Mouse (Mus musculus) thymus, postnatal 14 days (tissue): ENCODE data around the gene Enah.
A peak's percentile ranks its signal among the peaks of the same experiment; 100 is the strongest.

ENCODE experiments used
- DNase-seq: peaks from one replicate; pipeline ENCODE4 v3.0.0; 2021

Gene Enah

DNA sequence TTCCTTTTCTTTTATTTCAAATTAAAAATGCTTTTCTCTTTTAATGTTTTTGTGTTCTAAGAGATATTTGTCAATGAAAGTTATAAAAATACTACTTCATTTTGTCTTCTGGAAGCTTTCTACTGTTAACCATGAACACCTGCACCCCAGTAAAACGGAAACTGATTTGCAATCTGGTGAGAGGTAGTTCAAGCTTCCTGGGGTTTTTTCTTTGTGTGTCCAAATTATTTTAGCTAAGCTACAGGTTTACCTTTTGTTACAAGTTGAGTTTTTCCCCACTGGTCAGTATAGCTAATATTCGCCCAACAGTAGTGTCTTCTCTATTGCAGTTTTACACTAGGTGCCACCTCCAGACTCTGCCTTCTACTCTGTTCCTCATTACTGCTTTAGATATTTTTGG, 62.1 kb downstream of the Enah start:
- DNase-seq: no peak

DNA sequence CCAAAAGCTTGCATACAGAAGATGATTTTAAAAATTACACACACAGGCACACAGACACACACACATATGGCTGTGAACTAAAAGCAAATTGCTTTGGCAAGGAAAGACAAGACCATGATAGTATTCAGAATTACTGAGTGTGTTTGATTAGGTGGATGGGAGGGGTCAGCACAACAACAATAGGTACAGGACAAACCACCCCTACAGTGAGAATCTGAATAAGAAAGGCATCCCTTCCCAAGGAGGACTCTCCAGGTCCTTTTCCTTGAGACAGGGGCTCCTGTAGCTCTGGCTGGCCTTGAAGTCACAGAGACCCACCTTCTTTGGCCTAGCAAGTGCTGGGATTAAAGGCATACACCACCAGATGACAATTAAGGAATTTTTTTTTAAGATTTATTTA, 66.2 kb downstream of the Enah start:
- DNase-seq: no peak

DNA sequence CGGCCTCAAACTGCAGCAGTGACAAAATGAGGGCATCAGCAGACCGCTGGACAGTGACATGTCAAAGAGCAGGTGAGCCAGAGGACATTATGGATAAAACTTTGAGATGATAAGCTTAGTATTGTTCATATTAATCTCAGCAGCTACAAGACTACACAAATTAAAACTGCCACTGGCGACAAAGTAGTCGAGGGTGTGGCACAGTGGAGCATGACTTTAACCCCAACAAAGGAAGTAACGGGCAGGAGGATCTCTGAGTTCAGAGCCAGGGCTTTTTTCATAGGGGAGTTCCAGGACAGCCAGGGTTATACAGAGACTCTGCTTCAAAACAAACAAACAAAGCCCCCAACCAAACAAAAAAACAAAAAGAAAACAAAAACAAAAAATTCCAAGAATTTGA, 68.5 kb downstream of the Enah start:
- DNase-seq: no peak

DNA sequence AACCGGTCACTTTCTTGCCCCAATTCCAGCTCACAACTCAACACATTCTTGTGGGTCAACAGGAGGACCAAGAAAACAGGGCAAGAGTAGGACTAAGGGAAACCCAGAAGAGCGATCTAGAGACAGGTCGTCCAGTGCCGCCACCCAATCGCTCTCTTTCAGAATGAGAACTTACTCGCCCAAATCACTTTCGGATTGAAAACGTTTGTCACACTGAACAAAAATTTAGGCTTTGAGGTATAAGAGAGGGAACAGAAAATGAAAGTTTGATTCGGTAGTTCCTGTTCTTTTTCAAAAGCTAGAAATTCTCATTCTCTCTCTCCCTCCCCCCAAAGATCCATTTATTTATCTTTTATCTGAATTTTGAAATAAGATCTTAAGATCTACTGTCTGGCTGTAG, 69.1 kb downstream of the Enah start:
- DNase-seq: no peak

DNA sequence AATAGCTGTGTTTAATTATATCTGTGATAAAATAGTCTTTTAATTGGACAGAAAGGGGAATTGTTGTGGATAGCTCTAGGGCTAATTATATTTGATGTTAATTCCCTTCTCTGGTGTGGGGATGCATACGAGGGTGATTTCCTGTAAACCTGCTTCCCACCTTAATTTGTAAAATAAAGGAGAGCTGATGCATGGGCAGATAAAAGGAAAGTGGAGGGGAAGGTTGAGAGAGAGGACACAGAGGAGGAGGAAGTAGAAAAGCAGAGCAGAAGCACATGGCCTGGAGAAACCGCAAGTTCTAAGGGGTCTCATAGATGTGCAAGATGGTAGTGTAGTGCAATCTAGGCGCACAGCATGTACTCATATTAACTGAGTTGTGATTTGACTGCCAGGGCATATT, 71.6 kb downstream of the Enah start:
- DNase-seq: no peak

- no peak for DNase-seq
These were observed 82.7 kb downstream of the Enah start for GRCm38 (mm10) chr1:181937064-181937463.

GRCm38 (mm10) chr1:181928388-181928787, 91.4 kb downstream of the Enah start:
- no peak for DNase-seq

GRCm38 (mm10) chr1:181923384-181923783, 96.4 kb downstream of the Enah start:
- no peak for DNase-seq

DNA sequence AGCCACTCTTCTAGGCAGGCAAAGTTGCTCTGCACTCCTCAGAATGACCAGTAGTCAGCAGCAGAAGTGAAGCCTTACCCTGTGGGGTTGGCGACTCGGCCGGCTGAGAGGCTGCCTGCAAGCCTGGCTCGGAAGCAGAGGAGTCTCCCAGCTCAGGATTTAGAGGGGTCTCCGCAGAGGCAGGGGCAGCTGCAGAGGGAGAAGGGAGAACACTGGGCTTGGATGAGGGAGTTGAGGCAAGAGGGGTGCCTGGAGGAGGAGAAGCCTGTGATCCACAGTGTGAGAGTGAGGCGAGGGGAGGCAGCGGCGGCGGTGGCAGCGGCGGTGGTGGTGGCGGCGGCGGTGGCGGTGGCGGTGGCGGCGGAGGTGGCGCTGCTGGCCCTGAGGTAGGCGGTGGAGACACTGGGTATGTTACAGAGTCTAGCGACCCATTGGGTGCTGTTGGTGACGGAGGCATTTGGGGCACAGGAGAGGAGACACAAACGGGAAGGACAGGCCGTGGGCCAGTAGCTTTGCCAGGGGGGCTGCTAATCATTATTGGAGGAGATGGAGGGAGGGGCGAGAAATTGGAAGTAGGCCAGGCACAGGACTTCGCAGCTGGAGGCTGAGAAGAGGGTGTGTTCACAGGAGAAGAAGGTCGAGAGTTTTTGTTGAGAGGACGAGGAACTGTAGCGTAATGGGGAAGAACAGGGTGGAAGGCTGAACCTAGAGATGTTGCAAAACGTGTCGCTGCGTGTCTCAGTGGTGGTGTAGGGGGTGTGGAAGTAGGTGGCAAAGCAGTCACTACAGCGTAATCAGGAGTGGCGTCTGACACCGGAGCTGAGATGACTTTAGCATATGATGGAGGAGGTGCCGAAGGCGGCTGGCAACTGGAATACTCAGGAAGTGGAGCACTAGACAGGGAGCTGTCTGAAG, 98.0 kb downstream of the Enah start:
- peak; percentile 20 for DNase-seq

DNA sequence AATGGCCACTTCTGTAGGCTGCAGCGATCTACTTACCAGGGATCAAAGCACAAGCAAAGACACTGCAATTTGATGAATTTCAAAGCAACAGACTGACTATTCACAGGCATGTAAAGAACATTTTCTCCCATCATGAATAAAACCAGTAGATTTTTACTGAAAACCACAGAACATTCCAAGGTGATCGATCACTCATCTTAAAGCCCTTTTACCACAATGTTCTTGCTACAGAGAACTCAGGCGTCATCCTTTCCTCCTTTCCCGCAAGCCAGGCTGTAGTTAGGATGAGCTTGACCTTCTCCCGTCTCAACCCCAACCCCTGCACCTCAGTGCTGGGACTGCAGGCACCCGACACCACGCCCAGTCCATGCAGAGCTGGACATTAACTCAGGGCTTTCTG, 107.9 kb downstream of the Enah start:
- no peak for DNase-seq

- no peak for DNase-seq
These were observed 118.0 kb downstream of the Enah start for GRCm38 (mm10) chr1:181901706-181902373.

- DNase-seq: no peak
These were observed 118.9 kb downstream of the Enah start for GRCm38 (mm10) chr1:181900846-181901245.

GRCm38 (mm10) chr1:181898961-181899360, 120.8 kb downstream of the Enah start:
- no peak for DNase-seq

GRCm38 (mm10) chr1:181896991-181897390, 122.8 kb downstream of the Enah start:
- DNase-seq: no peak

- no peak for DNase-seq
These were observed 126.1 kb downstream of the Enah start for GRCm38 (mm10) chr1:181893721-181894120.

DNA sequence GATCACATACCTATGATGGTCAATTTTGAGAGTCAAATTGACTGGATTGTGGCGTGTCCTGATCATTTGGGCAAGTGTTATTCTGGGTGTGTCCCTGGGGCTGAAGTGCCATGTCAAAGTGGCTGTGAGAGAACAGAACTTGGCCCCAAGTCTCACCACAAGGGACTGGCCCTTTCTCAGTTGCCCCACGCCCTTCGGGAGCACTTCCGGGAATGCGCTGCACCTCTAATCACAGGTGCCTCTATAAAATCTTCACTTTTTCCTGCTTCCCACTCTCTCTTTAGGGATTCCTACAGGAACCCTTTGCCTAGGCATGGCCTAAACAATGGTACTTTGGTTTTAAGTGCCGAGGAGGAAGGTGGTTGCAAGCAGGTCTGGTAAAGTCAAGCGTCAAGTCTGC, 130.1 kb downstream of the Enah start:
- no peak for DNase-seq

DNA sequence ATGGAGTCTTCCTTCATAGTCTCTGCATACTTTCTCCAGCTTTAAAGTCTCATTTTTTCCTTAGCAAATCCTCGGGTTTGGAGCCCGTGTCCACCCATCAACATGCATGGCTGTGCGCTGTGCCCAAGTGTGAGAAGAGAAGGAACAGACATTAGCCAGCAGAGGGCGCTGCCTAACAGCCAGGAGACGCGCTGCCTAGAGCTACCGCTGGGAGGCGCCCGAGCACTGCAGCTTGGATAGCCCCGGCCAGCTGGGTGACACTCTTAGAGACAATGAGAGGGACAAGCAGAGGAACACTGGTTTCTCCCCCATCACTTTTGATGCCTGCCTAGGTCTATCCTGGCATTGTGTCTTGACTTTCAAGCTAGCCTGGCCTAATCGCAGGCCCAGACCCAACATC, 131.0 kb downstream of the Enah start:
- peak; percentile 89 for DNase-seq

DNA sequence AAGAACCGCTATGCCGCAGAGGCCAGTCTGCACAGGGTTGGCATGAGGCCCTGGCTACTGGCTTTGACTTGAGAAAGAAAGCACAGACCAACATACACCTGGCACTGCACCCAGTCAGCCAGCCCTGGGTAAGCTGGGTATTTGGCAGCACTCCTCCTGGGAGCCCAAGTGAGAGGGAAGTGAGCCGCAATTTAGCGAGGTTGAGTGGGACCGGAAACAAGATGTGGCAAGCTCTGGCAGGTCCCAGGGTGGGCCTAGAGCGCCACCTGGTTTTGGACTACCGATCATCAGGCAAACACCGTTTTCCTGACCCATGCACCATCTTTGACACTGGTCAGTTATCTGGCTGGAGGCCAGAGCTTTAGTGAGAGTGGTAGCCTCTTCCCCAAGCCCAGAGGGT, 138.3 kb downstream of the Enah start:
- DNase-seq: peak; percentile 87

GRCm38 (mm10) chr1:181880752-181881325, 139.0 kb downstream of the Enah start:
- peak; percentile 62 for DNase-seq

DNA sequence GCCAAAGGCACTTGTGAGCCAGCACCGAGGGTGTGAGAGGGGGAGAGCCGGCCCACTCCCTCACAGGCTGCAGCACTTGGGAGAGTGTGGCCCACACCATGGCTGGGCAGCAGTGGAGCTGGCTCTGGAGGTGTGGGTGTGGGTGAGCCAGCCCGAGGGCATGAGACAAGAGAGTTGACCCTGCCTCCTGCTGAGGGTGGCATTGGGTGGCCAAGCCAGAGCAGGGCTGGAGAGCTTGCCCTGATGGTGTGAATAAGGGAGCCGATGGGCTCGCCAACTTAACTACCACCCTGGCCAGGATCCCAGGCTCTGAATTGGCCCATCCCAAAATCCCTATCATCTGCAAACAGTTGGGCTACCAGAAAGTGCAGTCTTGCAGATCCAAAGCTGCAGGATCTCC, 141.4 kb downstream of the Enah start:
- no peak for DNase-seq

DNA sequence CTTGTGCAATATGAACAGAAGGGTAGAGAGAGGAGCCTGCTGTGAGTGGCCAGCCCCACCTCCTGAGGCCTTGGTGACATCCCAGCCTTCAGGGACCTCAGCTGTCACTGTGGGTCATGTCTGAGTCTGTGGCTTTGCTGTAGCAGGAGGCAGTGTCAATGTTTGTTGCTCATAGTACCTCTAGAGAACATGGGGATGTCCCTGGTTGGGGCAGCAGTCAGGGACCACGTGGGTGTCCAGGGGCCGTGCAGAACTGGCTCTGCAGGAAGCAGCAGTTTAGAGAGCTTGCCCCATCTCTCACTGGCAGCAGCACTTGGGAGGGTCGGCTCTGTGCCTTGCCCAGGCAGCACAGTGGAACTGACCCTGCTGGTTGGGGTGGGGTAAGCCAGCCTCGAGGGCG, 142.7 kb downstream of the Enah start:
- no peak for DNase-seq

DNA sequence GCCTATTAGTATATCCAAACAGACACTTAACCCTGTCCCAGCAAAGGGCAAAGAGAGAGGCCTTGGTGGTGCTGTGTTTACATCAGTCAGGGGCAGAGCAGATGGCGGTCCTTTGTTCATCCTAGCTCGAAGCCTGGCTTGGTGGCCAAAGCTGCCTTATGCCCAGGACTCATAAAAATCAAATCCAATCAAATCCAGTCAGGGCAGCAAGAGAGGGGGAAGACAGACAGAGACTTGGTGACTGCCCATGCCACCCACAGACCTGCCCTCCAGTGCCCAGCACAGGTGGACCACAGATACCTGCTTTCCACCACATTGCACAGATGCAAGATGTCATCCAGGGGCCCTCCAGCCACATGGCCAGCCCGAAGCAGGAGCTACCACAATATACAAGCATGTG, 143.1 kb downstream of the Enah start:
- DNase-seq: no peak

- DNase-seq: peak; percentile 77
These were observed 146.5 kb downstream of the Enah start for GRCm38 (mm10) chr1:181873086-181873920.
